Mouse (Mus musculus) T-cell, adult 2 months (primary cell): ENCODE measurements at regions not wholly inside any gene's neighbourhood (a gene's known extent, or its start where the extent isn't known, plus 50 kb on each side); places are given as distances from the start of the nearest gene placed in this dataset.

Experiments
- DNase-seq: peaks from one replicate; pipeline ENCODE4 v3.0.0; 2022; ENCODE audit warnings: low spot score

- no peak for DNase-seq
Measured at GRCm38 (mm10) chr4:89396020-89396419, 85.2 kb upstream of the Cdkn2b start.

- DNase-seq = no peak
Measured at GRCm38 (mm10) chr4:89395336-89395735, 84.5 kb upstream of the Cdkn2b start.

GRCm38 (mm10) chr4:89393251-89393711 lies 82.4 kb upstream of the Cdkn2b start:
- no peak for DNase-seq

- DNase-seq = no peak
Measured at GRCm38 (mm10) chr4:89392791-89393190, 82.0 kb upstream of the Cdkn2b start.

- no peak for DNase-seq
Measured at GRCm38 (mm10) chr4:89391463-89392308, 80.8 kb upstream of the Cdkn2b start.

- DNase-seq = no peak
Measured at GRCm38 (mm10) chr4:89383548-89383947, 72.7 kb upstream of the Cdkn2b start.

- no peak for DNase-seq
Measured at GRCm38 (mm10) chr4:89382434-89382976, 71.7 kb upstream of the Cdkn2b start.

GRCm38 (mm10) chr4:89381763-89382162 lies 70.9 kb upstream of the Cdkn2b start:
- DNase-seq = no peak

GRCm38 (mm10) chr4:89381077-89381476 lies 70.2 kb upstream of the Cdkn2b start:
- no peak for DNase-seq

GRCm38 (mm10) chr4:89380330-89380945 lies 69.6 kb upstream of the Cdkn2b start:
- no peak for DNase-seq

- DNase-seq = no peak
Measured at GRCm38 (mm10) chr4:89379622-89380329, 68.9 kb upstream of the Cdkn2b start.

- no peak for DNase-seq
Measured at GRCm38 (mm10) chr4:89372631-89373030, 61.8 kb upstream of the Cdkn2b start.

GRCm38 (mm10) chr4:89368850-89369524 lies 58.1 kb upstream of the Cdkn2b start:
- no peak for DNase-seq

GRCm38 (mm10) chr4:89366581-89367141 lies 55.8 kb upstream of the Cdkn2b start:
- no peak for DNase-seq

- DNase-seq = no peak
Measured at GRCm38 (mm10) chr4:89365875-89366274, 55.0 kb upstream of the Cdkn2b start.

- DNase-seq = no peak
Measured at GRCm38 (mm10) chr4:89363150-89363683, 52.4 kb upstream of the Cdkn2b start.

- DNase-seq = no peak
Measured at GRCm38 (mm10) chr4:89362650-89363049, 51.8 kb upstream of the Cdkn2b start.

GRCm38 (mm10) chr4:89361316-89361715 lies 50.5 kb upstream of the Cdkn2b start:
- no peak for DNase-seq
